Mouse (Mus musculus) forebrain, embryonic 11.5 days (tissue): ENCODE results near the gene Alox5. TPM values are rescaled to one million over a fixed set of nuclear protein-coding genes. Genes with fewer than 3 reads are reported as not detected.

Experiments used
- ATAC-seq: fragments of 200-750 bp; cut with Nextera tagmentation; replicated peaks from 2 replicates; pipeline ENCODE4 v1.8.0; 2017; ENCODE audit warnings: moderate TSS enrichment; ENCODE audit not compliant: low FRiP score
- DNase-seq: peaks from one replicate; pipeline ENCODE4 v3.0.0-alpha.2; 2017; ENCODE audit warnings: low spot score
- H3K27ac ChIP-seq: fragments of 300-500 bp; sonication (generic); 2 replicates; pipeline ENCODE4 v1.5.1; 2014; ENCODE audit warnings: low read depth, low read length
- H3K27me3 ChIP-seq: fragments of 300-500 bp; sonication (generic); 2 replicates; pipeline ENCODE4 v1.6.1; 2014; ENCODE audit warnings: mild to moderate bottlenecking, low read length, mixed read lengths; ENCODE audit not compliant: control insufficient read depth, insufficient read depth
- H3K36me3 ChIP-seq: fragments of 300-500 bp; sonication (generic); 2 replicates; pipeline ENCODE4 v1.6.1; 2014; ENCODE audit warnings: mild to moderate bottlenecking, low read length, moderate library complexity, mixed read lengths; ENCODE audit not compliant: control insufficient read depth, insufficient read depth
- H3K4me1 ChIP-seq: fragments of 300-500 bp; sonication (generic); replicated peaks from 2 replicates; pipeline ENCODE4 v1.6.1; 2014; ENCODE audit warnings: low read length, mixed read lengths; ENCODE audit not compliant: control insufficient read depth, insufficient read depth
- H3K4me2 ChIP-seq: fragments of 300-500 bp; sonication (generic); 2 replicates; pipeline ENCODE4 v1.6.1; 2014; ENCODE audit warnings: low read depth, mild to moderate bottlenecking, low read length, moderate library complexity, mixed read lengths; ENCODE audit not compliant: severe bottlenecking
- H3K4me3 ChIP-seq: fragments of 300-500 bp; sonication (generic); 2 replicates; pipeline ENCODE4 v1.5.1; 2014; ENCODE audit warnings: low read depth, low read length
- H3K9ac ChIP-seq: fragments of 300-500 bp; sonication (generic); 2 replicates; pipeline ENCODE4 v1.6.1; 2014; ENCODE audit warnings: low read length
- H3K9me3 ChIP-seq: fragments of 300-500 bp; sonication (generic); 2 replicates; pipeline ENCODE4 v1.6.1; 2016; ENCODE audit warnings: low read length, mixed read lengths; ENCODE audit not compliant: control insufficient read depth
- WGBS: fragments of 180-500 bp; shearing (Covaris S2); extraction: QIAGEN DNeasy Blood & Tissue Kit; methylation state at CpG from one replicate; pipeline ENCODE4 v1.1.7; 2014; 5-methylcytosine and 5-hydroxymethylcytosine counted together
- polyA plus RNA-seq: library from polyadenylated mRNA; unstranded; fragments of >200 nt; fragmentation: Nextera tagmentation; extraction: Ambion mirVana; gene quantifications from 2 replicates; pipeline ENCODE4 v1.2.1, GENCODE M21; 2014

Alox5 gene
- polyA plus RNA-seq, 1 experiment from 2014 or later = 0.52 TPM

GRCm38 (mm10) chr6:116459232-116459631 lies 1.7 kb downstream of the Alox5 start:
- Histone ChIP-seq H3K4me3 (no peak overlapping the region), H3K4me1 (peaks cover 6% of the 10 kb centered on the region; the same call in 1 of the 2 replicates), H3K36me3 (no peaks in the 10 kb centered on the region), H3K4me2 (no peak overlapping the region), H3K9me3 (no peaks in the 10 kb centered on the region), H3K27me3 (peaks cover 11% of the 10 kb centered on the region; the same call in 1 of the 2 replicates), H3K27ac (no peak overlapping the region), H3K9ac (no peak overlapping the region)
- no peak for ATAC-seq
- WGBS = 76% methylated on average over 2 of the region's 2 CpGs
- no peak for DNase-seq

DNA sequence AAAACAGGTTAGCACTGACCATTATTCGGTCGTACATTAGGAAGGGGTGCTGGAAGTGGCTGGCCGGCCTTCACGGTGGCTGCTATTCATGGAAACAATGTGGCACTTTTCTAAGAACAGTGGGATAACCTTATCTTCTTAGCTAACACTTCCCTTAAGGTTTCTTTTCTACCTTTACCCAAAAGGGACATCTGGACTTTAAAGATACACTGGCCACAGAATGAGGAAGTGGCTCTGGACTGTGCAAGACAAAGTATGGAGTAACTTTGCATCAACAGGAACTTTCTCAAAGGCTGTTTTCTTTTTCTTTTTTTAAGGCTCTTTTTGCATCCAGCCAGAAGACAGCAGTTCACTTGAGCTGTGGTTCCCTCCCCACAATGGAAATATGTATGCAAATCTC lies 2.2 kb downstream of the Alox5 start:
- Histone ChIP-seq H3K27me3 (peaks cover 11% of the 10 kb centered on the region; the same call in 1 of the 2 replicates), H3K4me3 (no peak overlapping the region)

GRCm38 (mm10) chr6:116456482-116456881 lies 4.5 kb downstream of the Alox5 start:
- Histone ChIP-seq H3K36me3 (no peaks in the 10 kb centered on the region), H3K27ac (no peak overlapping the region), H3K4me1 (peaks cover 6% of the 10 kb centered on the region; the same call in 1 of the 2 replicates), H3K4me2 (no peak overlapping the region), H3K9me3 (no peaks in the 10 kb centered on the region), H3K27me3 (peaks cover 7% of the 10 kb centered on the region; the same call in 1 of the 2 replicates), H3K4me3 (no peak overlapping the region), H3K9ac (no peak overlapping the region)
- ATAC-seq (no peak), DNase-seq (no peak)
- WGBS = 97% methylated on average over 1 of the region's 1 CpGs

More for the DNA sequence above, 2.2 kb downstream of the Alox5 start:
- Histone ChIP-seq H3K4me1 (peaks cover 6% of the 10 kb centered on the region; the same call in 1 of the 2 replicates), H3K9me3 (no peaks in the 10 kb centered on the region), H3K9ac (no peak overlapping the region), H3K36me3 (no peaks in the 10 kb centered on the region), H3K4me2 (no peak overlapping the region), H3K27ac (no peak overlapping the region)
- DNase-seq (no peak), ATAC-seq (no peak)
- 75% methylated on average over 4 of the region's 4 CpGs for WGBS

DNA sequence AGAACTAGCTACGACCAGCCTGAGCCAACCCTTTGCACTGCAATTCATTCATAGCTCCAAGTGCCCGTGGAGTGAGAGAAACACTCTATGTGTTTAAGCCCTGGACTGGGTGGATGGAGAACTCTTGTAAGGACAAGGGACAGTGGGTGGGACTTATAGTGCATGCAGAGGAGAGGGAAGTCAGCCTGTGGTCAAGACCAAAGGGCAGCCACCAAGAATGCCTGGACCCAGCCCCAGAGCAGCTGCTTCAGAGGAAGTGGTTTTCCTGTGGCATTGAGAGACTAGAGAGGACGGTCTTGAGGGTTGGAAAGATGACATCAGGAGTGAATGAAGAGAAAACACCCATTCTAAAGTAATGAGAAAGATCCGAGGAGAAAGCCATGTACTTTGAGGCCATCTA lies 5.2 kb downstream of the Alox5 start:
- Histone ChIP-seq H3K27me3 (peaks cover 5% of the 10 kb centered on the region; the same call in 1 of the 2 replicates), H3K9me3 (no peaks in the 10 kb centered on the region), H3K4me1 (peaks cover 3% of the 10 kb centered on the region; the same call in 1 of the 2 replicates), H3K9ac (no peak overlapping the region), H3K27ac (no peak overlapping the region), H3K4me3 (no peak overlapping the region), H3K4me2 (no peak overlapping the region), H3K36me3 (no peaks in the 10 kb centered on the region)
- WGBS = 83% methylated on average over 4 of the region's 4 CpGs
- DNase-seq = no peak
- no peak for ATAC-seq

- Histone ChIP-seq H3K36me3 (no peaks in the 10 kb centered on the region), H3K27ac (no peak overlapping the region), H3K9ac (no peak overlapping the region), H3K27me3 (no peaks in the 10 kb centered on the region), H3K9me3 (no peaks in the 10 kb centered on the region), H3K4me1 (no peaks in the 10 kb centered on the region), H3K4me2 (no peak overlapping the region), H3K4me3 (no peak overlapping the region)
- WGBS = 90% methylated on average over 4 of the region's 4 CpGs
- DNase-seq = no peak
- no peak for ATAC-seq
Measured at GRCm38 (mm10) chr6:116440849-116441248, 20.1 kb downstream of the Alox5 start.

DNA sequence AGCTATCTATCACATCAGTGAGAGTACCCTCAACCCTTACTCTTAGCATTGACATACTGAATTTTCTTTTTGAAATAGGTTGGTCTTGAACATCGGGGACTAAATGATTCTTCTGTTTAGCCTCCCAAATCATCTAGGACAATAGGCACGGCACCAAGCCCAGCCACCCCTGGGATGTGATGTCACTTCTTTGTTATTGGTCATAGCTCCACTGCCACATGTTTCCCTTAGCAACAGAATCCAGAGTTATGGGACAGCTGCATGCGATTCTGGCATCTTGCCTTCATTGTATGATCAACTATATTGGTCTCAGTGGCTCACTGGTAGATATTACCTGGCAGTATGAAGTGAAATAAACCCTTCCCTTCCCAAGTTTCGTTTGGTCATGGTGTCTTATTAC lies 20.5 kb downstream of the Alox5 start:
- Histone ChIP-seq H3K4me2 (no peak overlapping the region), H3K27ac (no peak overlapping the region), H3K9me3 (no peaks in the 10 kb centered on the region), H3K4me3 (no peak overlapping the region), H3K36me3 (no peaks in the 10 kb centered on the region), H3K27me3 (no peaks in the 10 kb centered on the region), H3K4me1 (no peaks in the 10 kb centered on the region), H3K9ac (no peak overlapping the region)
- DNase-seq = no peak
- no peak for ATAC-seq
- WGBS = 81% methylated on average over 4 of the region's 4 CpGs

- no peaks in the 10 kb centered on the region for H3K36me3 ChIP-seq
- H3K27ac ChIP-seq = no peak overlapping the region
- no peak overlapping the region for H3K9ac ChIP-seq
- WGBS = 88% methylated on average over 6 of the region's 6 CpGs
- H3K4me2 ChIP-seq = no peak overlapping the region
- no peaks in the 10 kb centered on the region for H3K27me3 ChIP-seq
- H3K4me1 ChIP-seq = no peaks in the 10 kb centered on the region
- H3K9me3 ChIP-seq = no peaks in the 10 kb centered on the region
- H3K4me3 ChIP-seq = no peak overlapping the region
- no peak for ATAC-seq
- no peak for DNase-seq
Measured at GRCm38 (mm10) chr6:116439531-116439930, 21.4 kb downstream of the Alox5 start.

DNA sequence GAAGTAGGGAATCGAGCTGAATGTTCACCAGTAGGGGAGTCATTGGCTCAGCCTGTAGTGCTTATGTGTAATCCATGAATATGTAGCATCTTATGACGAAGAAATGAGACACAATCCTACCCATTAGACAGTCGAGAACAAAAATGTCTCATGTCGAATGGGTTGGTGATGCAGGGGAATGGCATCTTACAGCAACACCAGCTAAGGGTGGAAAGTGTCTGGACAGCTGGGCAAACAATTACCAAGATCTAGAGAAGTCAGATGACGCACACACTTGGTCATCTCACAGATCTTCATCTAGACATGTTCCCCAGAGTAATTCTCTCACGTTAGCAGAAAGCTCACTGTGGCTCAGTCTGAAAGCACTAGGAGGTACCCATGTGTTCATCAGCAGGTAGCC lies 22.1 kb downstream of the Alox5 start:
- no peaks in the 10 kb centered on the region for H3K36me3 ChIP-seq
- no peaks in the 10 kb centered on the region for H3K4me1 ChIP-seq
- H3K4me2 ChIP-seq = no peak overlapping the region
- DNase-seq (no peak), ATAC-seq (no peak)
- WGBS = 86% methylated on average over 6 of the region's 6 CpGs
- H3K4me3 ChIP-seq = no peak overlapping the region
- no peaks in the 10 kb centered on the region for H3K9me3 ChIP-seq
- H3K27ac ChIP-seq = no peak overlapping the region
- no peaks in the 10 kb centered on the region for H3K27me3 ChIP-seq
- H3K9ac ChIP-seq = no peak overlapping the region

DNA sequence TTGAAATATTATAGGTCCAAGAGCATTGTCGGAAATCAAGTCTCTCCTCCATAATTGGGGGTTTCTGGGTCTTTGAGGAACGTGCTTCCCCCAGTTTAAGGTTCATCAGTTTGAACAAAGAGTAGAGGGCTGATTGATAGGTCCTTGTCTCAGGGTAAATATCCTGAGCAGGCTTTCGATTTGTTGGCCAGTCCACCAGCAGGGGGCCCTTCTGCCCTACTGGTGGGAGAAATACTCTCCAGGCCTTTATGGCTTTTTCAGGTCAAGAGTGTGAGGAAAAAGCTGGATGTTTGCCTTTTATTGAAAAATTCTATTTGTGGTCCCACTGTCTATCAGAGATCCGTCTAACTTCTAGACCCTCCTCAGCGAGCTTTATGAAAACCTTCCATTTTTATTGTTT lies 32.7 kb downstream of the Alox5 start:
- Histone ChIP-seq H3K4me3 (no peak overlapping the region), H3K9ac (no peak overlapping the region), H3K27ac (no peak overlapping the region), H3K27me3 (no peaks in the 10 kb centered on the region), H3K9me3 (no peaks in the 10 kb centered on the region), H3K4me1 (no peaks in the 10 kb centered on the region), H3K36me3 (no peaks in the 10 kb centered on the region), H3K4me2 (no peak overlapping the region)
- WGBS = 68% methylated on average over 5 of the region's 5 CpGs
- ATAC-seq (no peak), DNase-seq (no peak)
